Mouse (Mus musculus): Measurements from ENCODE around the gene Spon2.
A peak's percentile ranks its signal among the peaks of the same experiment; 100 is the strongest.

Spon2 gene

DNA sequence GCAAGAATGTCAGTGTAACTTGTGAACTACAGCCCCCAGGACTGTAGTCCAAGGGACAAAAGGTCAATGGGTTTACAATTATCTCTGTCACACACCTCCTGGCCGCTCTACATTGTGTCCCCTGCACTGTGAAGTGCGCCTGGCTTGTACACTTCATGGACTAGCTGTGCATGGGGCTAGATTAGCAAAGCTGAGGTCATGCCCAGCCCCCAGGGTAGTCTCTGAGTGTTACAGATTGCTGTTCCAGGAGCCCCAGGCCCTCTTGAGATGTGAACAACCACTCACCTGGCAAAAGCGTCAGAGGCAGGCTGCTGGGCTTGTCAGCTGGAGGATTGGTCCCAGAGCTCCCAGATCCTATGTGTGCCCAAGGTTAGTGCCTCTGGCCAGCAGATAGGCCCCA is 592 bp downstream of the Spon2 start:
- no peak for DNase-seq (ENCODE audit: low read depth, low spot score)

DNA sequence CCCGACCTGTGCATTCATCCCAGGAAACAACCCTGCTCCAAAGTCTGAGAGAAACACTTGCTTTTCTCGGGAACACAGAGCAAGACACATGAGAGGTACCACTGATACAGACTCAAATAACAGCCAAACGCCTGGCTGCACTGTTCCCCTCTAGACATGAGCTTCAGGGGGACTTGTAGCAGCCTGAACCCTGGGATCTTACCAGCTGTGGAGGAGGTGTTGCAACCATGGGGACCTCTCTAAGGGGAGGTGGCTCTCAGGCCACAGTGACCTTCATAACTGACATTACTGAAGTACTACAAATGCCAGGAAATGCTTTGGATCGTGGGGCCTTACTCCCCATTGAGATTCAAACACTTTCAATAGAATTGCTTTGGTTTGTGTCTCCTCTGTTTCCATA is 3.5 kb downstream of the Spon2 start:
- no peak for DNase-seq (ENCODE audit: low read depth, low spot score)

DNA sequence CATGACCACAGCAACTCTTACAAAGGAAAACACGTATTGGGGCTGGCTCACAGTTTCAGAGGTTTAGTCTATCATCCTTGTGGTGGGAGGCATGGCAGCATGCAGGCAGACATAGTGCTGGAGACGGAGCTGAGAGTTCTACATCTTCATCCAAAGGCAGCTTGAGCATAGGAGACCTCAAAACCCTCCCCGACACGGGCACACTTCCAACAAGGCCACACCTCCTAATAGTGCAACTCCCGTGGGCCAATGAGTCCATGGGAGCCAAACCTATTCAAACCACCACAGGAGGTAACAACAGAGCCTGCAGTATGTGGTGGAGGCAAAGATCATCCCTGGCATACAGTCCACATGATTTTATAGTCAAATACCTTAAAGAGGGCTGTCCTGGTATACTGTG is 7.0 kb downstream of the Spon2 start:
- no peak for DNase-seq (ENCODE audit: low read depth, low spot score)

- no peak for DNase-seq (ENCODE audit: low read depth, low spot score)
These were observed 7.7 kb downstream of the Spon2 start for GRCm38 (mm10) chr5:33210515-33210914.

DNA sequence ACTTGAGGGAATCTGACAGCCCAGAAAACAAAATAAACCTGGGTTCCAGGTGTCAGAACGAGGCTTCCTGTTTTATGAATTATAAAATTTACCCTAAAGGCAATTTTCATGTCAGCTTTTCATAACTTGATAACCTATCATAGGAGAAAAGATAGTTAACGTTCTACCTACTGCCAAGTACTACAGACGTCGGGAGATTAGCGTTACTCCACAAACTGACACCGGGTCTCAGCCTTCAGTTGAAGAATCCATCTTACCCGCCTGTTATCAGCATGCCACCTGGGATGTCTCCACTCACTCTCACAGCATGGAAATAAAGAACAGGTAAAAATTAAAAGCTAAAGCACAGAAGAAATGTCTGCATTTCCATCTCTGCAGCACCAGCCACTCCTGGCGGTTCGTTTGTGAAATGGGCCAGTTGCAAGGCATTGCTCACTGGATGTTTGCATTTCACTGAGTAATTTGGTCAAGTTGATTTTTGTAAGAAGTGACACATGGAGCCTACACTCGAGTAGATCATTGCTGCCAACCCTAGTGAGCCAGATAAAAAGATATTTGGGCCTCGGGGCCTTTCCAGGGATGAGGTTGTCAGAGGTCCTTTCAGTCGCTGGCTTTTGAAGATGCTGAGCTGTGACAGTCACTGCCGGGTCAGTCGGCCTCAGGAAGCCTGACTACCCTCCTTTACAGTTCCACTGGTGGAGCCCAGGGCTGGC is 9.6 kb downstream of the Spon2 start:
- no peak for DNase-seq (ENCODE audit: low read depth, low spot score)

DNA sequence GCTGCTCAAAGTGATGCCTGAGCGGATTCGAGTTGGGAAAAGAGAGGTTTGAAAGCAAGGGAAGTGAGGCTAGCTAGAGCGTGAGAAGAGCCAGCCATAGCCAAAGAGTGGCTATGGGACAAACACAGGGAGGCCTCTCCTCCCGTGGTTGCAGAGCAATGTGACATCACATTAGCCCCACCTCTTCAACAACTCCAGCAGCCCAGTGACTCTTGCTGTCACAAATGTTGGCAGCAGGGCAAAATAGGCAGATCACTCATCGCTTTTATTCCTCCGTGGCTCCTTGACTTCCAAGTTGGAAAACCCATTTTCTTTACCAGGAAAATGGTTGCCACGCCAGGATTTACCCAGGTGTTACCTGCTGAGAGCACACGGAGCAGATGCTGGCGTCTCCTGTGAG is 11.1 kb downstream of the Spon2 start:
- no peak for DNase-seq (ENCODE audit: low read depth, low spot score)

DNA sequence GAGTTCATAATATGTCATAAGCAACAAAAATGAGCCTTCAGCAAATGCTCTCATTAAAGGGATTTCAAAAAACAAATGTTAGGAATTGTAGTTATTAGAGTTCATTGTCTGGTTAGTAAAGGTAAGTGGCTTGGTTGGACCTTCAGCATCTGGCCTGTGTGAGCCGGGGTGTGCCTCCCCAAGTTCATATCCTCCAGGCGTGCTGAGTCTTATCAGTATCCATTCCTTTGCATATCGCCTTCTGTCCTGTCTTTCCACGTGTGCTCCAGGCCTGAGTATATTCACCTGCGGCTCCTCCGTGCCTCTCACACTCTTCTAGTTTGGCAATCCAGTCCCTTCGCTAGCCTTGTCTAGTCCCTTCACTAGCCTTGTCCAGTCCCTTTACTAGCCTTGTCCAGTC is 11.9 kb downstream of the Spon2 start:
- no peak for DNase-seq (ENCODE audit: low read depth, low spot score)

DNA sequence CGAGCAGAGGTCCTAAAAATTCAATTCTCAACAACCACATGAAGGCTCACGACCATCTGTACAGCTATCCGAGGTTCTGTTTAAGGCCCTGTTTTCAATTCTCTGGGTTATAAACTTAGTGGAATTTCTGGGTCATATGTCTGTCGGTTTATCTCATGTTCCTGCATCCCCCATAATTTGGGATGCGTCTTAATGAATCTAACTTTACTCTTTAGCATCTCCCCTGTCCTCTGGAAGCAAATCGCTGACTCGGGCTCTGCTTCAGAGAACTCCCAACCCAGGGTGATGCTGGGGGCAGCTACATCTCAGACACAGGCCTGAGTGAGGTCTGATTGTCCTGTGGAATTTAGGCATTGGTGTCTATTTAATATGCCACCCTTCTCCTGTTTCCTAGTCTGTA is 14.0 kb downstream of the Spon2 start:
- DNase-seq (ENCODE audit: low read depth, low spot score): no peak

DNA sequence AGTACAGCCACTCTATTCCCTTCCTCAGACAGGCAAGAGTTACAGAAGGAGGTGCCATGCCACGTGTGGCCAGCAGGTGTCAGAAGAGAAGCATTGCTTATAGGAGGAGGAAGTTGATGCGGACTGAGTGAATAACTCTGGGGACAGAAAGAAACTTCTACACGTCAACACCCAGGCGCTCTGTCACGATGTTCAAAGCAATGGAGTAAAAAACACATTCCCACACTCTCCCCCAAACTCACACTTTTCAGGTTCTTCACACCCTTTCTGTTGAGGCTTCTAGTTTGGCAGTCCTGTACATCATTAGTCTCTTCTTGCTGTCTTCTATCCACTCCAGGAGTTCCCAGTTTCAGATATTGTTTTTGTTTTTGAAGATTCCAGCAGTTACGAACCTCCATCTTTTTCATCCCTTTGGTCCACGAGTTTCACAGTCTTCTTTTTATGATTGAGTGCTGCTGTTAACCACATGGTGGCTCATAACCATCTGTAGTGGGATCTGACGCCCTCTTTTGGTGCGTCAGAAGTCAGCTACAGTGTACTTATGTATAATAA is 14.5 kb downstream of the Spon2 start:
- DNase-seq (ENCODE audit: low read depth, low spot score): peak; percentile 76

DNA sequence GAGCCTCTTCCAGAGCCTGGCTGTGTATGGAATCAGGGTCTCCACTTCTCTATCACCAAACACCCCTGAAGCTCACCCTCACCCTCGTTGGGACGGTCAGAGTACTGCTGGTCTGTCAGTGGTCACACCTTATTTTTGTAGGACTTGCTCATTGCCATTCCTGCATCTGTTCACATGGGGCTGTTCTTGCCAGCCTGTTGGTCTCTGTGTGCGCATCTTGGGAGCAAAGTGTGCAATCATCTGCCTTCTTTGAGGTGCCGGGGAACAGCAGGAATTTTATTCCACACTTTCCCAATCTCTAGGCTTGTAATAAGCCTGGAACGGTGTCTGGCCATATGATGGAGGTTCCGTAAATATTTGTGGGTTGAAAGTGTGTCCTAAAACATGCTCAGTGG is 15.1 kb downstream of the Spon2 start:
- DNase-seq (ENCODE audit: low read depth, low spot score): no peak

- no peak for DNase-seq (ENCODE audit: low read depth, low spot score)
These were observed 15.6 kb downstream of the Spon2 start for GRCm38 (mm10) chr5:33202516-33203170.

- no peak for DNase-seq (ENCODE audit: low read depth, low spot score)
These were observed 16.6 kb downstream of the Spon2 start for GRCm38 (mm10) chr5:33201697-33202096.

GRCm38 (mm10) chr5:33200071-33200470 is 18.2 kb downstream of the Spon2 start:
- DNase-seq (ENCODE audit: low read depth, low spot score): no peak

- DNase-seq (ENCODE audit: low read depth, low spot score): no peak
These were observed 22.9 kb downstream of the Spon2 start for GRCm38 (mm10) chr5:33195246-33195852.

- DNase-seq (ENCODE audit: low read depth, low spot score): no peak
These were observed 24.7 kb downstream of the Spon2 start for GRCm38 (mm10) chr5:33193567-33193966.
